In the genomic region with DNA sequence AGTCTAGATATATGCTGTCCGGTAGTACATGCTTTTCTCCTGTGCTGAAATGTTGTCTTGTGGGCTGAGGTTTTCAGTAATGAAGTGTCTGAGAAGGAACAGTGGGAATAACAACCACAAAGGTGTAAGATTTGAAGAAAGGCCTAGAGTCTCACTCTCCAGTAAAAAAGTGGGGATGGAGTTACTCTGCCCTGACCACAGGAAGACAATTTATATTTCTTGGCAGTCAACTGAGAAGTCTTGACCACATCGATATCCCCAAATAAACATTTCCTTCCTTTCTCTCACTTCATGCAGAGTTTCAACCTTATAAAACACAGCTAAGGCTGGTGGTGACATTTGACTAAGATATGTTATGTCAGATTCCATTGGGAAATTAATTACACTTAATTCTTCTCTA, we compare ENCODE assay signal across 27 mouse cellular contexts.
A peak's percentile ranks its signal among the peaks of the same experiment; 100 is the strongest.
DNase-seq lines count a peak whose midpoint lies in the region; ATAC-seq lines count a peak whose summit lies in the region.
"Had no signal": no experiment of that assay in that cellular context is flagged by ENCODE, and none has a peak within 500 bp of the region (broad histone marks: within the 10 kb centered on the region; RNA-seq: fewer than 3 reads in every experiment).

No protein-coding gene starts in this region.

- no peaks in the 10 kb centered on the region for H3K27me3 ChIP-seq in embryonic facial prominence, embryonic 14.5 days (replicated peaks; ENCODE audit: control insufficient read depth, insufficient read depth, low read length)
- H3K27me3 ChIP-seq in embryonic facial prominence, embryonic 10.5 days (replicated peaks; ENCODE audit: low read depth, poor library complexity, severe bottlenecking): no peaks in the 10 kb centered on the region
- no peaks in the 10 kb centered on the region for H3K27me3 ChIP-seq in limb, embryonic 13.5 days
- H3K27me3 ChIP-seq in limb, embryonic 10.5 days (ENCODE audit: low read depth, poor library complexity, severe bottlenecking): no peaks in the 10 kb centered on the region
- H3K27me3 ChIP-seq: CH12.LX; embryonic facial prominence, embryonic 13.5 days had no signal

- no peak overlapping the region for H3K27ac ChIP-seq in embryonic facial prominence, embryonic 14.5 days (replicated peaks; ENCODE audit: low read depth, low read length)
- H3K27ac ChIP-seq in embryonic facial prominence, embryonic 10.5 days (replicated peaks): no peak overlapping the region
- no peak overlapping the region for H3K27ac ChIP-seq in limb, embryonic 13.5 days
- H3K27ac ChIP-seq in limb, embryonic 10.5 days: no peak overlapping the region
- H3K27ac ChIP-seq: embryonic facial prominence, embryonic 13.5 days; forebrain, embryonic 10.5 days; gastrocnemius, adult 2 months; hindbrain, embryonic 10.5 days; hindbrain, embryonic 14.5 days; hindbrain, postnatal 0 days had no signal

- no peak for ATAC-seq in embryonic facial prominence, embryonic 14.5 days (ENCODE audit: low read depth)
- peak; percentile 71; the same call in 1 of the 2 replicates for ATAC-seq in limb, embryonic 13.5 days (ENCODE audit: low FRiP score, low read depth)
- ATAC-seq in megakaryocyte progenitor cell, adult 5-6 weeks (replicated peaks; ENCODE audit: poor library complexity): 0 out of 2 replicates have a peak, but pooled peaks have one; percentile 31
- ATAC-seq: forebrain, embryonic 14.5 days; forebrain, postnatal 0 days; hindbrain, postnatal 0 days; inflammation-experienced regulatory T-cells, adult 6 months; Patski had no signal

- no peak overlapping the region for H3K4me3 ChIP-seq in embryonic facial prominence, embryonic 14.5 days (ENCODE audit: low read depth, low read length)
- no peak overlapping the region for H3K4me3 ChIP-seq in embryonic facial prominence, embryonic 10.5 days
- no peak overlapping the region for H3K4me3 ChIP-seq in limb, embryonic 13.5 days
- H3K4me3 ChIP-seq in limb, embryonic 10.5 days: no peak overlapping the region
- H3K4me3 ChIP-seq: embryonic facial prominence, embryonic 13.5 days; forebrain, embryonic 10.5 days; gastrocnemius, adult 2 months; hindbrain, embryonic 10.5 days had no signal

- H3K4me2 ChIP-seq in embryonic facial prominence, embryonic 14.5 days (ENCODE audit: low read depth, low read length): no peak overlapping the region
- H3K4me2 ChIP-seq in limb, embryonic 13.5 days (replicated peaks): no peak overlapping the region
- H3K4me2 ChIP-seq: embryonic facial prominence, embryonic 13.5 days; heart, embryonic 11.5 days; hindbrain, embryonic 14.5 days had no signal

- no peak overlapping the region for H3K9ac ChIP-seq in embryonic facial prominence, embryonic 14.5 days (ENCODE audit: low read depth, low read length)
- H3K9ac ChIP-seq in limb, embryonic 13.5 days: no peak overlapping the region
- H3K9ac ChIP-seq: embryonic facial prominence, embryonic 13.5 days; forebrain, postnatal 0 days; hindbrain, embryonic 14.5 days had no signal

- H3K9me3 ChIP-seq in embryonic facial prominence, embryonic 14.5 days (ENCODE audit: control insufficient read depth, low read length): no peaks in the 10 kb centered on the region
- no peaks in the 10 kb centered on the region for H3K9me3 ChIP-seq in embryonic facial prominence, embryonic 10.5 days
- H3K9me3 ChIP-seq in limb, embryonic 13.5 days: no peaks in the 10 kb centered on the region
- H3K9me3 ChIP-seq in limb, embryonic 10.5 days (replicated peaks): no peaks in the 10 kb centered on the region
- H3K9me3 ChIP-seq: embryonic facial prominence, embryonic 13.5 days; forebrain, embryonic 10.5 days; G1E; hindbrain, embryonic 10.5 days had no signal

- DNase-seq in embryonic facial prominence, embryonic 14.5 days (ENCODE audit: low spot score): peak; percentile 6
- no peak for DNase-seq in embryonic facial prominence, embryonic 10.5 days (ENCODE audit: low spot score)
- no peak for DNase-seq in limb, embryonic 10.5 days (ENCODE audit: low spot score)
- no peak for DNase-seq in ovary, postnatal 10 days (ENCODE audit: low spot score)
- DNase-seq: adrenal gland, postnatal 10 days; adrenal gland, postnatal 36 days; B cell, adult 2 months; cerebellum, adult 18-20 months; cerebellum, adult 9-10 months; cerebellum, postnatal 14 days; forebrain, postnatal 0 days; gastrocnemius, adult 2 months; gastrocnemius, postnatal 14 days; heart, adult 11 months had no signal

- 60% methylated on average over 2 of the region's 2 CpGs for WGBS in embryonic facial prominence, embryonic 14.5 days
- 88% methylated on average over 2 of the region's 2 CpGs for WGBS in embryonic facial prominence, embryonic 10.5 days
- 56% methylated on average over 2 of the region's 2 CpGs for WGBS in limb, embryonic 13.5 days
- 85% methylated on average over 2 of the region's 2 CpGs for WGBS in limb, embryonic 10.5 days

- no peaks in the 10 kb centered on the region for H3K4me1 ChIP-seq in embryonic facial prominence, embryonic 14.5 days (ENCODE audit: control insufficient read depth, insufficient read depth, low read length)
- H3K4me1 ChIP-seq in embryonic facial prominence, embryonic 10.5 days: no peaks in the 10 kb centered on the region
- H3K4me1 ChIP-seq in limb, embryonic 13.5 days: 0 out of 2 replicates have a peak, but pooled peaks cover 3% of the 10 kb centered on the region
- H3K4me1 ChIP-seq in limb, embryonic 10.5 days: no peaks in the 10 kb centered on the region
- H3K4me1 ChIP-seq: embryonic facial prominence, embryonic 13.5 days; forebrain, embryonic 10.5 days; hindbrain, embryonic 10.5 days had no signal

- H3K36me3 ChIP-seq in embryonic facial prominence, embryonic 14.5 days (ENCODE audit: control insufficient read depth, insufficient read depth, low read length): no peaks in the 10 kb centered on the region
- no peaks in the 10 kb centered on the region for H3K36me3 ChIP-seq in embryonic facial prominence, embryonic 10.5 days (replicated peaks)
- H3K36me3 ChIP-seq in limb, embryonic 13.5 days: no peaks in the 10 kb centered on the region
- no peaks in the 10 kb centered on the region for H3K36me3 ChIP-seq in limb, embryonic 10.5 days
- H3K36me3 ChIP-seq: embryonic facial prominence, embryonic 13.5 days; forebrain, embryonic 10.5 days; G1E; hindbrain, embryonic 10.5 days had no signal
